Mouse (Mus musculus): Measurements from ENCODE around the gene Ptrh2. TPM values are rescaled to one million over a fixed set of nuclear protein-coding genes. Genes with fewer than 3 reads are reported as not detected.
A peak's percentile ranks its signal among the peaks of the same experiment; 100 is the strongest.

The Ptrh2 gene
- 10 to 100 TPM; 10.2 to 11.9 TPM for total RNA-seq (2021)
- long read RNA-seq, experiment 1, transcript Ptrh2-202 (2 exons, 3,038 nt) = major isoform, 14 of 16 reads
- long read RNA-seq, experiment 1, partial matches to known transcripts = 0 of 16 reads
- long read RNA-seq, experiment 1, other reads (novel, unspliced or antisense) = 2 of 16 reads
- long read RNA-seq, experiment 2, transcript Ptrh2-202 (2 exons, 3,038 nt) = major isoform, 17 of 20 reads
- long read RNA-seq, experiment 2, partial matches to known transcripts = 2 of 20 reads
- long read RNA-seq, experiment 2, other reads (novel, unspliced or antisense) = 1 of 20 reads

DNA sequence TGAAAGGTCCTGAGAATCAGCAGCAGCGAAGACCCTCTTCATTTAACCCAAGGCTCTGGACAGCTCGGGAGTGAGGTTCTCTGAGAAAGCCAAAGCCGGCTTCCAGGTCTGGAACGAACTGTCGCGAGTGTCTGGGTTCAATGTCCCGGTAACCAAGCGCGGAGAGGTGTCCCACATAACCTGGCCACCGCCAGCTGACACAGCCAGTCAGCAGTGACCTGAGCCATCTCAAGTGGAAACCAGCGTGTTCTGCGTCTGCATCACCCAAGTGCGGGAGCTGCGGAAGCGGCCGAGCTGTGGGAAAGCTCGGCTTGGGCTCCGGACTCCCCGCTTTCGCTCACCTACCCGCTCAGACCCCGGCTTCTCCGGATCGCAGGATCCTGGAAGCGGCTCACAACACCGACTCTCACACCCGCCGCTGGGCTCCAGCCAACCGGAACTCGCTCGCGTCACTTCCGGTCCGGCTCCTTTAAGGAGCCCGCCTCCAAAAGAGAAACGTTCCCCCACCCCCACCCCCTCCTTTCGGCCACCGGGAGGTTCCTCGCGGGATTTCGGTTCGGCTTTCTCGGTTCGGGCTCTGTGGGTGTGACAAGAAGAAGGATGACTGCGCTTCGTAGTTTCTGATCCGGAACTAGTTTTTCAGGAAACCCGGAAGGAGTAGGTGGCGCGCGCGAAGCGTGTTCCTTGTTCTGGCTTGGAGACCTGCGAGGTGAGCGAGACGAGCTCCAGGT lies at the start of gene Ptrh2, which contains the start of gene Vmp1:
Gene Ptrh2, plus strand, starts transcription at position 591 of the 731 bp plus-strand sequence.
Gene Vmp1, minus strand, starts transcription at position 442 of the 731 bp plus-strand sequence.
- DNase-seq (ENCODE audit: low spot score in 2 of 2) = peak; percentile 89 to 95

DNA sequence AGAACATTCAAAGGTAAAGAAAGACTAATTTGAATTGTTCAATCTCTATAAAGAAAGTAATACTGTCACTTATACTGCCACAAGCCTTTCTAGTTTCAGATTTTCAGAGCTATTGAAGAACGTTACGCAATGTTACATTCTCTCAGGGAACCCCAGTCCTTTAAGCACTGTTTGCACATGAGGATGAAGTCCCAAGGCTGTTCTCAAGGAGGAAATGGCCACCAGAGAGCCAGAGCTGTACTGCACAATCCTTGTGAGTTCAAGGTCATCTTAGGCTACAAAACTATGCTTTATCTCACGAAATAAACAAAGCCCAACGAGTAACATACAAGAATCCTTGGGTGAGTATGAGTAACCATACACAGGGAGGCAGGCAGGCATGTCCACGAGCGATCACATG lies 49.4 kb upstream of the Ptrh2 start:
- DNase-seq (ENCODE audit: low spot score in 2 of 2) = no peak

DNA sequence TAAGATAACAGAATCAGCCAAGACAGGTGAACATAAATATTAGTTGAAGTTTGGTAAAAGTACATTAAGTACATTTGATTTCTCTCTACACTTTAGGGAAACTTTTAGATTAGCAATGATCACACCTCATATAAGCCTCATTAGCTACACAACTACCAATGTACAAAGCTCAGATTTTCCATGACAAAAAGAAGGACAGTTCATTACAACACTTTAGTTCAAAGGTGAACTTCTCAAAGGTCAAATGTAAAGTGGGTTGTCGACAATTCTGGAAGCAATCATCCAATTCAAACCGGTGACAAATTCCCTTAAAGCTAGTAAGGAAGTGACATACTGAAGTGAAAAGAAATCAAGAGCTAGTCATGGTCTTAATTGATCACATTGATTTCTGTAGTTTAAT lies 46.1 kb upstream of the Ptrh2 start:
- no peak for DNase-seq (ENCODE audit: low spot score in 2 of 2)

DNA sequence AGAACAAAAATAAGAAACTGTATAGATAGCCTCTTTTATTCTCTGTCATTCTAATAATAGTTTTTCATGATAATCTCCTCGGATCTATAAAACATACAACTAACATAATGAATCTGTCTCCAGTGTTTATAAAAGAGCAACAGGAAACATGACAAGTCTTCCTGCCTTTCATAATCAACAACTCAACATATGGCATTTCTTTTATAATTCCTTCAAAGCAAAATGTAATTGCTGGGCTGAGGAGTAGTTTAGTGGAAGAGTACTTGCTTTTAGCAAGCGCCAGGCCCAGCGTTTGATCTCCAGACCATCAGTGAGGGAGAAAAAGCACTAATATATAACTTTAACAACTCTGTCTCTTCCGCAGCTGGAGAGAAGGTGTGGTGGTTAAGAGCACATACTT lies 42.1 kb upstream of the Ptrh2 start:
- no peak for DNase-seq (ENCODE audit: low spot score in 2 of 2)

DNA sequence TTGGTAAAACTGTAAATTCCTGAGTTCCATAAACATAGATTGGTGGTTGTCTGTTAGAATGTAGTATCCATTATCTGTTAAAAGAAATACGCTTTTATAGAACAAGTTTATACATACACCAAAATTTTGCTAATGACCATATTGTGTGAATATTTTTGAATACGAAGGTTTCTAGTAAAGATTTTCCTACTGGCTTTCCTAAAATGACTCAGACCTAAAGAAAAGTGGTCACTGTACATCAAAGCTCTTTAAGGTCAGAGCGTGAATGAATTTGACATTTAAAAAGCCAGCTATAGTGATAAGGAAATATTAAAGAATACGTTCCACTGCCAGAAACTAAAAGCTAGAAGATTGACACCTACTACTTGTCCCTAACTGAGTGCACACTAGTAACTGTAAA lies 39.2 kb upstream of the Ptrh2 start:
- DNase-seq (ENCODE audit: low spot score in 2 of 2) = no peak

DNA sequence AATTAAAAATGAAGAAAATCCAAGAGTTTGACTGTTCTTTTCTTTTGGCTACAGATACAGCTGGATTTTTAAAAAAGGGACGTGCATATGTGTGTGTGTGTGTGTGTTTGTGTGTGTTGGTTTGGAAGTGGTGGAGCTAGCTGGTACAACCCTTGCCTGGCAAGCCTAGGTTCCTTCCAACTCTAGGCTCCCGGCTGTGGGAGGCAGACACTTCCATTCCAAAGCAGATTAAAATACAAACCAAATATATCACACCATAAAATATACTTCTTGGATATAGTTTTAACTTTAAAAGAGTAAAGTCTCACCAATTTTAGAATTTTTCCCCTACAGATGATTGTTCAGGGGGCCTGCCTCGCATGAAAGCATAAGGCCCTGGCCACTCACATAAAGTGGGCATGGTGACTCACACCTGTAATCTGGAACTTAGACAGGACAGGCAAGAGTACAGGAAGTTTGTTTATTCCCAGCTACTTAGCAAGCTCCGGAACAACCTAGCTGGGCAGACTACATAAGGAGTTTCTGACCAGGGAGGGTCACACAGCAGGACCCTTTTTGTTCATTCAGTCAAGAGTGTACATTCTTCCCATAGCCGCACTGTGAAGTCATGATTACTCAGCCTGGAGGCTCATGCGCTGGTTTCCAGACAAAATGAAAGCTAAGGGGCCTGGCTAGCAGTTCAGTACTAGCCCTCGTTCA lies 37.5 kb upstream of the Ptrh2 start:
- no peak for DNase-seq (ENCODE audit: low spot score in 2 of 2)

DNA sequence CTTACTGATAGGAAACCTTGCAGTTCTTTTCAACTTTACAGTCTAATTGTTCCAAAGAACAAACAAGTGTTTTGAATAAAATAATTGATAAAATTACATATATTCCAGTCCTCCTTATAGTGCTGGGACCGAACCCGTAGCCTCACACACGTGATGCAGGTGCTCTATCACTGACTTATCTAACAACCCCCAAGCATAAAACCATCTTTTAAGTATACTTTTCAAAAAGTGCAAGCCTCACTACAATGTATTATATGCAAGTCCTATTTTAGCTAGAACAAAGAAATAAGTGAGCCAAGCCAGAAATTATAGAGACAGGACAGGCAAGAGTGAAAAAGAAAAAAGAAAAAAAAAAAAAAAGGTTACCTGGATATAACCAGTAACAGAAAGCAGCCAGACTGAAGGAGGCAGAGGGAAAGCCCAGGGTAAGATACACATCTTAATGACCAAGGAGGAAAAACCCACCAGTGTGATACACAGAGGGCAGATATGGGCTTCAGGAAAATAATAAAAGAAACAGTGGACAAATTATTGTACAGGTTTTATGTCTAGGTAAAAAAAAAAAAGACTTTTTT lies 36.8 kb upstream of the Ptrh2 start:
- no peak for DNase-seq (ENCODE audit: low spot score in 2 of 2)

DNA sequence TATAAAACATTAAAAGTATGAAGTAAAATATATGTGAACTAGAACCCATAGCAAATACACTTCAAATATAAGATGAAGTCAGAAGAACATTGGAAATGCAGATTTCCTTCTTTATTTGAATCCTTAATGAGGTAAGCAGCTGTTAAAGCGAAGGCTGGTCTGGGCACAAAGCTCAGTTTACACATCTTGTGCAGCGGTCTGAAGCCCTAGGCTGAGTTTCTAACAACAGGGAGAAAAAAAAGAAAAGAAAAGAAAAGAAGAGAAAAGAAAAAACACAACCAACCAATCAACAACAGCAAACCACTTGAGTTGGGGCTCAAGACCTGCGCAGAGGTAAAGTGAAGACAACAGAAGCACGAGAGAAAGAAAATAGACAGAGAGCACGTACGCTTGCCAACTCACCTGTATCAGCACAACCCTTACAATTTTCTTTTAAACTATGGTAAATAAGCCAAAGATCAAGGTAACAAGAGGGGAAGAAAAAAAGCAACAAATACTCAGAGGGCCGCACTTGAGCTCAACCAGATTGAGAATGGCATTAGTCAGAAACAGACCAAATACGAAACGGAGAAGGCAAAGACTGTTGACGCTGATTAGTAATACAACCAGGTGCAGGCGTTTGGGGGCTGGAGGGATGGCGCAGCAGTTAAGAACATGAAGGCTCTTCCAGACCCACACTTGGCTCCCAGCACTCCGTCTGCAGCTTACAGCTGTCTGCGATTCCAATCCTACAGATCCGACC lies 35.9 kb upstream of the Ptrh2 start:
- no peak for DNase-seq (ENCODE audit: low spot score in 2 of 2)

DNA sequence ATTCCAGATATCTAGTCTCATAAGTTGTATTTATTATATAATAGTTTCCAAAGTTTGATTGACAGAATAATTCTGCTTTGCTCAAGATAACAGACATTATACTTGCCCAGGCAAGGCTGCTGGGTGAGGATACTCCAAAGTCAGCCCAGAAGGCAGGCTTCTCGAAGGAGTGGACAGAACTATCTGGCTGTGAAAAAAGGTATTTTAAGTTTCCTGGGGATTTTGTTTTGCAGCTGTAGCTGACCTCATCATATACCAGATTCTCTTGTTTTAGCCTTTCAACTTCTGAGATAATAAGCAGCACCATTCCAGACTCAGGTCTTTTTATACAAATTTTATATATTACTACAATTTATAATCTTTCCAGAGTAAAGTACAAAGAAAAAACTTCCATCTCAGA lies 34.2 kb upstream of the Ptrh2 start:
- DNase-seq (ENCODE audit: low spot score in 2 of 2) = no peak

DNA sequence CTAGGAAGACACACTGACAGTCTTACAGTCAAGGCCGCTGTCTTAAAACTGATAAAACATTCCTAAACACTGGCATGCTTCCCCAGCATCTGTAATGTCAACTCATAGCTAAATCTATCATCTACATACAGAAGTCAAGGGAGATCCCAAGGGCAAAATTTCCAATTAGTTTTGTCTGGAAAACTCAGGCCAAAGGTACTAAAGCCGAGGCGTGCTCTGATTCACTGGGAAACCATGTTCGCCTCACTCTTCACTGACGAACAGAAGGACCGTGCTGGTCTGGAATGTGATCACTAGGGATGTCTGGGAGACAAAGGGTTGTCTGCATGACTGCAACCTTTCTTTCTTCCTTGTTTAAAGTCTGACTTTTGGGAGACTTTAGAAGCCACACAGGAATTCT lies 33.1 kb upstream of the Ptrh2 start:
- DNase-seq (ENCODE audit: low spot score in 2 of 2) = no peak

DNA sequence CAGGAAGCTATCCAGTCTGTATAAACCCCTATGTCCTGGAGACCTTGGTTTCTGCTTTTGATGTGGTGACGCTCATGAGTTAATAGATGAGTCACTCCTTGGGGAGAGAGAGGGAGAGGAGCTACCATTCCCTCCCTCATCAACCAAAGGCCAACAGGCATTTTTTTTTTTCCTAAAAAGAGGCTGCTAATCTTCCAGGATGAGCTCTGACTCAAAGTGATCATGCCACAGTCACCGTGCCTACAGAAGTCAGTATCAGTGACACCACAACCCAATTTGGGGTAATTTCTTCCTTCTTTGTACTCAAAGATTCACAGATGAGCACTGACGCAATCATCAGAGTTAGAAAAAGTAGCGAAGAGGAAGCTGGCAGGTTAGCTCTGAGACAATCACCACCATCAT lies 31.2 kb upstream of the Ptrh2 start:
- DNase-seq (ENCODE audit: low spot score in 2 of 2) = no peak

DNA sequence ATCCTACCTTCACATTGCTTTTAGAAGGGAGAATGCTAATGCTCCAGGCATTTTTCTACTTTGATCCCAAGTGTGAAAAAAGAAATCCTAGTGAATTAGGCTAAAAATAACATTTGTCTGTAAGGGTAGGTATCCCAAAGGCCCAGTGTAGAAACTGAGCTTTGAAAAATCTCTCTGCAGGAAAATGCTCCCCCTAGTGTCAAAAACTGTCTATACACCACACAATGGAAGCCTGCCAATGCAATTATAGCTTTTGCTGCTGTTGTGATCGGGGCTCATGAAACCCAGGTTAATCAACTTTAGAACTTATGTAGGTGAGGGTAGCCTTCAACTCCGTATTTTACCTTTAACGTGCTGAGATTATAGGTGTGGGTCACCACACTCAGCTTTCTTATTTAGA lies 30.3 kb upstream of the Ptrh2 start:
- DNase-seq (ENCODE audit: low spot score in 2 of 2) = peak in 1 of 2 experiments; percentile 38

DNA sequence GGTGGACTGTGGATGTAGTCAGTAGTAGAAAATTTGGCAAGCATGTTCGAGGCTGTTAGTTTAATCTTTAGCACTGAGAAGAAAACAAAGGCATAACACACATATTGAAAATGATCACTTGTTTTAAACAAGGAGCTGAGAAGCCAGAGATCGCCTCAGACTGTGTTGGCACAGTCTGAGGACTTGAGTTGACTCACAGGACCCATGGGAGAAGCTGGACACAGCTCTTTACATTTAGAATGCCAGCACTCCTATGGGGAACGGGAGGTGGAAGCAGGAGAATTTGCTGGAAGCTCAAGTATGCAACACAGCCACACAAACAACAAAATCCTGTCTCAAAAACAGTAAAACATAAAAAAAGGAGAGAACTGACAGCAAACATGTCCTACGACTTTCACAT lies 29.7 kb upstream of the Ptrh2 start:
- no peak for DNase-seq (ENCODE audit: low spot score in 2 of 2)

DNA sequence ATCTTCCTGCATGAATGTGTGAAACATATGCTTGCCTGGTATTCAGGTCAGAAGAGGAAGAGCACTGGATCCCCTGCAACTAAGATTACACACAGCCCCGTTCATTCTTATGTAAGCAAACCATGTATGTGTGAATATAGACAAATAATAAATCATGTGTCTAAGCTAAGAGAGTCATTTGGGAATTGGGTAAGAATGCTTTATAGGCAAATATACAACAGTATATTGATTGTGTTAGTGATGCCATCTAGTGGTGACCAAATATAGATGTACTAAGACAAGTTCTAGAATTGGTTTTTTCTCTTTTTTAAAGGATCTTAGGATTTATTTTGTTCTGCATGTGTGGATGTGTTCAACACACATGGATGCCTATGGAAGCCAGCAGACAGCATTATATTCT lies 28.1 kb upstream of the Ptrh2 start:
- DNase-seq (ENCODE audit: low spot score in 2 of 2) = no peak

DNA sequence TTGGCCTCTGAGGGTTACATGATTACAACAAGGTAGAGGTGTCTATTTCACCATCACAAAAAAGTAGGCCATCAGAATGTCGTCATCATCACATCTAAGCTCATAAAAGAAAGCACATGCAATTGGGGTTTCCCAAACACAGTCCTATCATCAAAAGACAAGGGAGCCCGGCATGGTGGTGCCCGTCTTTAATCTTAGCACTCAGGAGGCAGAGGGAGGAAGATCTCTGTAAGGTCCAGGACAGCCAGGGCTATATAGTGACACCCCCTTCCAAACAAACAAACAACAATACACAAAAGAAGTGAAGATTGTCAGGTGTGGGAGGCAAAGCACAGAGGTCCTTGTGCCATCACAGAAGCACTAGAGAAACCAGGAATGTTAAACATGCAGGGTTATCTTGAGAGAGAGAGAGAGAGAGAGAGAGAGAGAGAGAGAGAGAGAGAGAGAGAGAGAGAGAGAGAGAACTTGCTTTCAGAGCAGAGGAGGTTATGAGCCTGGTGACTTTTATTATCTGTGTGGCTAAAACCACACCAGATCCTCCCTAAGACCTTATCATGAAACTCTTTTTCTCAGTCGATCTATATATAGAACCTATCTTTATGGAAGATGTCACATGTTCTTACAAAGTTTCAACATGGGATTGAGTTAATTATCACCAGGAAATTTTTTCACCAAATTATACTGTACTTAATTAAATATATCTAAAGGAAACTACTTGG lies 26.8 kb upstream of the Ptrh2 start:
- no peak for DNase-seq (ENCODE audit: low spot score in 2 of 2)

DNA sequence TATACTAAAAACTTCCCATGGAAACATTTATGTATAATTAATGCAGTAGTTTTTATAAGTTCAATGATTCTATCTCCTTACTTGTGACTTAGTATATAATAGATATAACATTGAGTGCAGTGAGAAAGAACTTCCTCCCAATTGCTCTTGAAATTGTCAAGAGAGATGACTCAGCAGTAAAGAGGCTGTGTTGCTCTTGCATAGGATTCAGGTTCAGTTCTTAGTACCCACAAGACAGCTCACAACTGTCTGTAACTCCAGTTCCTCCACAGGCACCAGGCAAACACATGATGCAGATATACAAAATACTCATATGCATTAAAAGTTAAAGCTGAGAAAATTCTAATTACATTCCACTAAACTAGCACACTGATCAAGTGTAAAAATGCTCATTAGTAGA lies 25.9 kb upstream of the Ptrh2 start:
- DNase-seq (ENCODE audit: low spot score in 2 of 2) = no peak

DNA sequence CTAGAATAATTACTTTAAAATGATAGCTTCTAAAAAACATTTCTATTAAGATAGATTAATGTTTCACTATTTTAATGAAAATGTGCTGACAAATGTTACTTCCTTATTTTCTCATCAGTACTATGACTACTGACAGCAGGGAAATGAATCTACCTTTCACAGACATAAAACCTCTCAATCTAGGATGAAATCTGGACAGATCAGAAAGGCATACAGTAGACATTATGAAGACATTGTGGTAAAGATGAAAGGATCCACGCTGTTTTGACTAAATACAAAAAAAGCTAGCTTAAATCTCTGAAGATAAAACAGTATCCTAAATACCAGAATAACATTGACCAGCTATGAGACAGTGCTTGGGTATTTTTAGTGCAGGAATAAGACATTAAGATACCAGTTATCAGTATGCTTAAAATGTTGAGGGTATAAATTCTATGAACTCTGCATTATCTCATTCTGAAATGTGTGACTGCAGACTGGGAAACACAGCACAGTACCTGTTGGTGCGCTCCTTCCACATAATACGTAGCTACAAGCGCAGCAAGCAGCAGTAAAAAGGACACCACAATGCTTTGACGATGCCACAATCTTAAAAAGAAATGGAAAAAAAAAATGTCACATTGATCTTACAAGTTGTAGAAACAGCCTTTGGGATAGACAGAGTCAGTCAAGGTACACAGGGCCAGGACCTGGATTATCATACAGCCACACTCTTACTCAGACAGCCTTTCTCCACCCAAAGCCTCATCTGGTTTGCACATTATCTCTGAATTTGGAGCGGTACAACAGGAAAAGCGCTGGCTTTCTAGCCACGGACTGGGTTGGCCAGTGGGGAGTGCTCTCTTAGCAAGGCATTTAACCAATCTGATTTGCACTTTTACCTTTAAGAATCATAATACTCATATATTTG lies 20.5 kb upstream of the Ptrh2 start:
- DNase-seq (ENCODE audit: low spot score in 2 of 2) = no peak

DNA sequence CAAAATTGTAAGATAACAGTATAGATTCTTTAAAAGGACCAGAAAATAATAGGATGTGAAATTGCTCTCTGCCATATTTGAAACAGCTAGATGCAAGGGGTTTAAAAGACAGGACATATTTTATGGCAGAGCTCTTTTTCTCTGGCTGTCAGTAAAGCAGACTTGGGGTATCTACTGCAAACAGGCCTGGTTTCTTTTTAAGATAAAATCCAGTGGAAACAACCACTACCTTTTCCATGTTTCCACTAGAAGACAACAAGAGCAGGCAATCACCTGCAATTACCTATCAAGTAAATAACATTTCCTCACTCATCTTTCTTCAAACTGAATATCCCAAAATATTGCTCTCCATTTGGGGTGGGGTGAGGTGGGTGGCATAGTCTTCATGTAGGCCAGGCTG lies 19.8 kb upstream of the Ptrh2 start:
- no peak for DNase-seq (ENCODE audit: low spot score in 2 of 2)

DNA sequence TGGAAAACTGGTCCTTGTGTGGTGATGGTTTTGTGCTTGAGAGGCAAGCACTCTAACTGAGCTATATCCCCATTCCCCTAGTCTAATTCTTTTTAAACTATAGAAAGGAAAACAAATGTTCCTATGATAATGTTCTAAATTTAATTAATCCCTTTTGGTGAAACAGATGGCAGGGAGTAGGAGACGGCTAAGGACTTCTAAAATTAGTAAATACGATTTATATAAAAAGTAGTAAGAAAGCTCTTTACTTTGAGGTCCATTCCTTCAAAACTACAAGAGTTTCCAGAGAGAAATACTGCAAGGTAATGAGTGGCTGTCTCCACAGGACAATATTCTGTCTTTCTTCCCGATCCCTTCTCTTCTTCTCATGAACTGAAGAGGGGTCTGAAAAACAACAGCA lies 19.4 kb upstream of the Ptrh2 start:
- DNase-seq (ENCODE audit: low spot score in 2 of 2) = no peak

Measured in gastrocnemius, postnatal 4 days (tissue).